Mouse (Mus musculus) small intestine, adult 2 months (tissue): ENCODE measurements around the gene Gorasp2.

Experiments
- CTCF ChIP-seq: fragments of 200-500 bp; IDR thresholded peaks from 2 replicates; pipeline ENCODE4 v1.5.1; 2012; ENCODE audit warnings: low read depth, mild to moderate bottlenecking, control low read depth, inconsistent platforms, low read length, moderate library complexity, mixed read lengths; ENCODE audit not compliant: insufficient replicate concordance, insufficient read length; ENCODE audit errors: extremely low read depth
- POLR2A ChIP-seq: fragments of 200-500 bp; IDR thresholded peaks from 2 replicates; pipeline ENCODE4 v1.6.1; 2012; ENCODE audit warnings: low read depth, mild to moderate bottlenecking, control low read depth, inconsistent platforms, low read length, moderate library complexity

DNA sequence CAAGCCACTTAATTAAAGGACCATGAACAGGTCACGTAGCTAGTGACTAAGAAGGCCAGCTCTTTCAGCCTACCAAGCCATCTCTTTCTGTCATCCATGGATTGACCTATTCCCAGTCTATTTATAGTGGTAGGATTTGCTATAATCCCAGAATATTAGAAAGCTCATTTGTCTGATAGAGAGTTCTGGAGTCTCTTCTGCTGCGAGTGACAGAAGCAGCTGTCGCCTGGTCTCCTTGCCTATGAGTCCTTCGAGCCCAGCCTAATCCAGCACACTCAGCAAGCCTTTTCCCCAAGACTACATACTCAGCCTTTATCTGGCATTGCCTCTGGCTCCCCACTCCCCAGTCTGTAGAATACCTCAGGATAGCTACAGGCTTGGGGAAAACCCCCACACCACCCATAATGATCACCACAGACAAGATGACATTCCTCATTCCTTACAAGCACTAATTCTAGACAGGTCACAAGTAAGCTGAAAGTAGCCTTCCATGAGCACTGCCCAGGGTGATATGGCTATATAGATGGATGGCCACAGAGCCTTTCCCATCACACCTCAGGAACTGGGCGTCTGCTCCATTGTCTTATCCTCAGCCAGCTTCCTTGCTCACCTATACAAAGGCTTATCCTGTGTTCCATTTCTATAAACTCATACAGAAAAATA is 27.2 kb upstream of the Gorasp2 start:
- TF ChIP-seq CTCF: no peak
- TF ChIP-seq POLR2A: no peak
